Mouse (Mus musculus): ENCODE measurements around the gene Grik5.

The Grik5 gene

DNA sequence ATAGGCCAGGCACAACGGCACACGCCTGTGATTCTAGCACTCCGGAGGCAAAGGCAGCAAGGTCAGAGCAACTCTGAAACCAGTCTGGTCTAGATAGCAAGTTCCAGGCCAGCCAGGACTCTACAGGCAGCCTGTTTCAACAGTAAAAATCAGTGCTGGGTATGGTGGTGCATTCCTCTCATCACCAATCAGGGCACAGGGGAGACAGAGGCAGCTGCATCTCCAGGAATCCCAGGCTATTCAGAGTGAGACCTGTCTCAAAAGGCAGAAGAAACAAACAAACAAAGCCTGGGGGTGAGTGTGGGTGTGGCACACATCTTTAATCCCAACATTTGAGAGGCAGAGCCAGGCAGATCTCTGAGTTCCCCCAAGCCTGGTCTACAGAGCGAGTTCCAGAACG lies 88.8 kb downstream of the Grik5 start:
- no peak for DNase-seq

DNA sequence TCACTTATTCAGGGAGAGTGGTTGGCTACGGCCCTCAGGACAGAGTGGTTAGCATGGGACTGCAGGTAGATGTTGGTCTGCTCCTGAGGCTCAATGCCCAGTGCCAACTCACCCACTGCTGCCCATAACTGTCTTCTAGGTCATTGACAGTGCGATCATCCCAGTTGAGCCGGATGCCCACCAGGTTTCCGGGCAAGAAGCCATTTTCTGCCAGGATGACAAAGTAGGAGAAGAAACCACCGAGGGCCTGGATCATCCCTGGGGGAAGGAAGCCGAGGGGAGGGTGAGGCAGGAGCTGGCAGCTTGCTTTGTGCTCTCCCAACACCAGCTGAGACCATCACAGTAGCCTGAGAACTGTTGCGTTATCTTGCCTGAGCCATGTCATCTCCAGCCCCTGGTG lies 91.7 kb downstream of the Grik5 start:
- no peak for DNase-seq

DNA sequence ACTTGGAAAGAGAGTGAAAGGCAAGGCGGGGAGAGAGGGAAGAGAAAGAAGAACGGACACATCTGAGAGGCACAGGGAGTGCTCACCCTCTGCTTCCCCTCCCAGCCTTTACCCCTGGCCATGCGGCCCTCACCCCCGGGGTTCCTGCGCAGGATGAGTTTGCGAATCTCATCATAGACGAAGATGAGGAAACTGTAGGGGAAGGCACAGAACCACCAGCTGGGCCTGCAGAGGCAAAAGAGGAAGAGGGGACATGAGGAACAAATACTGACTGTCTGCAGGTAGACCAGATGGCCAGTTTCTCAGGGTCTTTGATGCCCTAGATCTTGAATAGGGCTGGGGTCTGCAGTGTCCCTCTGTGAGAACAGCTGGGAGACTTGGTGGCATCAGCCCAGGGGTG lies 93.4 kb downstream of the Grik5 start:
- DNase-seq, result no peak

DNA sequence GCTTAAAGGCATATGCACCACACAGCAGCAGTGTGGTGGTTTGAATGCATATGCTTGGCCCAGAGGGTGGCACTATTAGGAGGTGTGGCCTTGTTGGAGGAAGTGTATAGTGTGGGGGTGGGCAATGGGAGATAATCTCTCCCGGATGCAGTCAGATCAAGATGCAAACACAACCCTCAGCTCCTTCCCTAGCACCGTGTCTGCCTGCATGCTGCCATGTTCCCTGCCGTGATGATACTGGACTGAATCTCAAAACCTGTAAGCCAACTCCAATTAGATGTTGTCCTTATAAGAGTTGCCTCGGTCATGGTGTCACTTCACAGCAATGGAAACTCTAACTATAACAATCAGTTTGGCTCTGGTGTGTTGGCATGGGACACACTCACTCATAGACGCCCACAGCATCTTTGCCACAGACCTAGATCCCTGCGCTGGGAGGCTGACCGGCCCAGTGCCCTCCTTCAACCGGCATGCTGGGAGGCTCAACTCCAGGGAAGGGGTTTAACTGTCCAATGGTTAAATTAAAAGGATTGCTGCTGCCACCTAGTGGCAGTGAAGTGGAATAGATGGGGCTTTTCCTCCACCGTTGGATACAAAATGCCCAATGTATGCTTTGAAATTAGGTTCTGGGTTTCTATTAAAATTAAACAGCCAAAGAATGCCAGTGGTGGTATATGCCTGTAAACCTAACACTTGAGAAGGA lies 97.1 kb downstream of the Grik5 start:
- DNase-seq, result peak; percentile 46

DNA sequence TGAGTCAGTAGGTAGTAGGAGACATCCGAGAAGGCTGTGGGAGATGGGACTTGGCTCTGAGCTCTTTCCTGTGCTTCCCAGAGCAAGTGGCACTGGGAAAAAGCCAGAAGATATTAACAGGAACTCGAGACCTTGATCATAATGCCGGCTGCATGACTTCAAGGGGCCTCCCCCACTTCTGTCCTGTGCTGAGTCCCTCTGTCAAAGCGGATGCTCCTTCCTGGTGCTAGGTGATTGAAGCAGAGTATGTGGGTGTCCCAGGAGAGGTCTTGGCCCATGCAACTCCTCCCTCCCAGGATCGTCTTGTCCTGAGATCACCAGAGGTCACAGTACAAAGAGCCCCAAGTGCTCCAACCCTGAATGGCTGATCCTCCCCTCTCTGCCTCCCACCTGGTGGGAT lies 98.2 kb downstream of the Grik5 start:
- no peak for DNase-seq

DNA sequence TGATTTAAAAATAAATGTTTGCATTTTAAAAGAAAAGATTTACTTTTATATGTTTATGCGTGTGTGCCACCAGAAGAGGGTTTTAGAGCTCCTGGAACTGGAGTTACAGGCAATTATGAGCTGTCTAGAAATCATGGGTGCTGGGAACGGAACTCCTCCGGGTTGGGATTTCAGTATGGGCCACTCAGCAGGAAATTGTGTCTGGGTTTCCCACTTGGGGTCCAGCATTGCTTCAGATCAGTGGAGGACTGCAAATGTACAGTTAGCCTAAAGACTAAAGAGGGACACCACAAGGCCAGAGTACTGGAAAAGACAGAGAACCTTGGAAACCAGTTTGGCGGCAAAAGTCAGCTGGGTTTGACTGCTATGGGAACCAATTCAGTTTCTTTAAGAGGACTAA lies 98.9 kb downstream of the Grik5 start:
- DNase-seq, result no peak

DNA sequence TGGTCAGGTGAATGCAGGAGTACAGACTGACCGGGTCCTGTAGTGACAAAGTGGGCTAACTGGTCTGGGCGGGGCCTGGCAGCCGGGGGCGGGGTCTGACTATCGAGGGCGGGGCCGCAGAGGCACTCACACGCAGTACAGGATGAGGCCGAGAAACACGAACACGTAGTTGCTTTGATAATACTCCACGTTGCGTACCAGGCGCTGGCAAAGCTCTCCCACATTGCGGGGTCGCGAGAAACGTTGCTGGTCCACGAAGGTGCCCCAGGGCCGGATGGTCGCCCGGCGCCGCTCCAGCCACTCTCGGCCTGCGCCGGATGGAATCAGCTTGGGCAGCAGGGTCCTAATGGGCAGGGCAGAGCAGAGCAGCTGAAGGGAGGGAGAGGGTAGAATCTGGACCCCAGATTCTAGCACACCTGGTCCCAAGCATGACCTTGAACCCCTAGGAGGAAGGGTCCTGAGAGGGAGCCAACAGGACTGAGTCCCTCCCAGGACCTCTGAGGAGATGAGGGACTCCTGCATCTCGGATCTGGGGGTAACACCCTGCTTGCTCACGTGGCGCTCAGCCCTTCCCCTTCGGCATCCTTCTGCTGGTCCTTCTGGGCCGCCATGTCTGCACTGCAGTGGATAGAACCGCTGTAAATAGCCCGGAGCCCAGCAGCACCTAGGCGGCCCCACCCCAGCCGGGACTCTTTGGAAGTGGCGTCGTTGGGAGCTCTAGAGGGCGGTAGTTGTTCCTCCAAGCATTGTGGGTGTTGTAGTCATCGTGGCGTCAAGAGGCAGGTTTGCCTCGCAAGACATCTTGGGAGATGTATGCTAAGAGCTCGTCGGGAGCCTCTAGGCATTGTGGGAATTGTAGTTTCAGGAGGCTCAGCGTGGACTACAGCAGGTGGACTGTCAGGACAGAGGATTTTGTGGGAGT lies 99.9 kb downstream of the Grik5 start, which contains the start of gene Rabac1:
Rabac1 (minus strand) TSS at position 783 of the 922 bp plus-strand sequence.
- peak; percentile 91 for DNase-seq

DNA sequence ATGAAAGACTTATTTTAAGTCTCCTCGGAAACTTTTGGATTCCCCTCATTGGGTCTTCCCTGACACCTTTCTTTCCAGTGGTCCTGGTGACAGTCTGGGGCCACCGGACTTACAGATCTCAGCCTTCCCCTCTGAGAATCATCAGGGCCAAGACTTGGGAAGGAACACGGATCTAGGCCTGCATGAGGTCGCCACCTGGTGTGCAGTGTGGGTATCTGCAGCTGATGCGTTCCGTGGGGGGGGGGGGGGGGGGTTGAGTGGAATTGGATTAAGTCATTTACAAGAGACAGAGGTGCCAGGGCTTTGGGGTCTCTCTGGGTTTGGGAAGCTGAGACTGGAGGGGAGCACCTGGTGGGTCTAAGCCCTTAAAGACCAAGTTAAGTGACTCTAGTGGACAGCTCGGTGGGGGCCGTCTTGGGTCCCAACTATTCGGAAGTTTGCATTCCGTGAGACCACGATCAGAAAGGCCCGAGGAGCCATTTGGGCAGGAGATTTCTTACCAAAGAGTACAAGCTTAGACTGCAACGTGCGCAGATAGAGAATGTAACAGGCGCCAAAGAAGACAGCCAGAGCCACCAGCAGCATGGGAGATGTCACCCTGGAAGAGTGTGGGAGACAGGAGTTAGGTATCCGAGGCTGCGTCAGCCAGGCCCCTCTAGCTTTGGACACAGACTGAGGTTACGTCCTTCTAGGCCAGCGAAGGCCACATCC lies 100.7 kb downstream of the Grik5 start:
- peak; percentile 55 for DNase-seq

DNA sequence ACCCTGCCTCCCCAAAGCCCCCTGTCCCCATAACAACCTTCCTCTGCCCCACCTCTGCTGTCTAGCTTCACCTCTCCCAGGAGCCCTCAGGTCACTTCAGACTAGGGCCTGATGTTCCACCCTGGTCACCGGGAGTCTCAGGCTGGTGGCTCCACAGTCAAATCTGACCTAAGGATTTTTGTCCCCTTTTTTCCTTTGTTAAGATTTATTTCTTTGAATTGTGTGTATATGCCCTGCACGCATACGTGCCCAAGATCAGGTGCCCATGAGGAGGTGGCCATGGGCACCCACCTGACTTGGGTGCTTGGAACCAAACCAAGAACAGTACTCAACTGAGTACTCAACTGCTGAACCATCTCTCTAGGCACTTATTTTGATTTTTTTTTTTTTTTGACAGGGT lies 101.8 kb downstream of the Grik5 start:
- no peak for DNase-seq

DNA sequence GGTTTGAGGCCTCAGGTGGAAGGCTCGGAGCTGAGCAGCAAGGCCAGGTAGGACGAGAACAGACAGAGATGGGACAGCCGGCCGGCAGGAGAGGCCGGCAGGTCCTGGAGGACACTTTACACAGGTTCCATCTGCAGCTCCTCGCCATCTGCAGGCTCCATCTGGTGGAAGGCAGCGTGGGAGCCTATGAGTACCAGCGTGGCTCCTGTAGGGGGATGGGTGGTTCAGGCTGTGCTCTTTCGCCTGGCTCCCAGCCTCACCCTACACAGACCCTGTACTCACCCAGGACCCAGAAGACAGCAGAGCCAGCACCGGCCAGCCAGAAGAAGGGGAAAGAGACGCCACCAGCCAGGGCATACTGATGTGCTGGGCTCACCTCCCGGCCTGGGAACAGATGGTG lies 102.3 kb downstream of the Grik5 start:
- DNase-seq, result peak; percentile 84

DNA sequence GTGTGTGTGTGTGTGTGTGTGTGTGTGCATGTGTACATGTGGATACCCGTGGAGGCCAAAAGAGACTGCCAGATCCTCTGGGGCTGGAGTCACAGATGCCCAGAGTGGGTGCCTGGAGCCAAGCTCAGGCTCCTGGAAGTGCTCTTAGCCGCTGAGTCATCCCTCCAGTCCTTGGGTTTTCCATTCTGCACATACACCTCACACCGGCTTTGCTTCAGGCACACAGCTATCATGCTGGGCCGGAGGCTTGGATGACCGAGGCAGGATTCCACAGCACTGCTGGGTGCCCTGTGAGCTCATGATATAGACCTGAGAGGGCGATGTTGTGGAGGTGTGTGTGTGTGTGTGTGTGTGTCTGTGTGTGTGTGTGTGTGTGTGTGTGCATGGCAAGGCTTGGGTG lies 103.7 kb downstream of the Grik5 start:
- DNase-seq, result no peak

DNA sequence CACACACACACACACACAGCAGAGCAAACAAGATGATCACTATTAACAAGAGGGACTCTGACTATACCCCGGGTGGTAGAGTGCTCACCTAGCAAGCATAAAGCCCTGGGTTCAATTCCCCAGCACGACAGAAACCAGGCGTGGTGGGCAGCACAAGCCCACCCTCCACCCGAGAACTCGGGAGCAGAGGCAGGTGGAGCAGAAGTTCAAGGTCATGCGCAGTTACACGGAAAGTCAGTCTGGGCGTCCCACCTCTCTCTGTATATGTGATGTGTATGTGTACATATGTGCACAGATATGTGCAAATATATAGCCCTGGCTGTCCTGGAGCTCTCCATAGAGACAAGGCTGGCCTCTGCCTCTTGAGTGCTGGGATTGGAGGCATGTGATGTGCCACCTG lies 104.2 kb downstream of the Grik5 start:
- no peak for DNase-seq

DNA sequence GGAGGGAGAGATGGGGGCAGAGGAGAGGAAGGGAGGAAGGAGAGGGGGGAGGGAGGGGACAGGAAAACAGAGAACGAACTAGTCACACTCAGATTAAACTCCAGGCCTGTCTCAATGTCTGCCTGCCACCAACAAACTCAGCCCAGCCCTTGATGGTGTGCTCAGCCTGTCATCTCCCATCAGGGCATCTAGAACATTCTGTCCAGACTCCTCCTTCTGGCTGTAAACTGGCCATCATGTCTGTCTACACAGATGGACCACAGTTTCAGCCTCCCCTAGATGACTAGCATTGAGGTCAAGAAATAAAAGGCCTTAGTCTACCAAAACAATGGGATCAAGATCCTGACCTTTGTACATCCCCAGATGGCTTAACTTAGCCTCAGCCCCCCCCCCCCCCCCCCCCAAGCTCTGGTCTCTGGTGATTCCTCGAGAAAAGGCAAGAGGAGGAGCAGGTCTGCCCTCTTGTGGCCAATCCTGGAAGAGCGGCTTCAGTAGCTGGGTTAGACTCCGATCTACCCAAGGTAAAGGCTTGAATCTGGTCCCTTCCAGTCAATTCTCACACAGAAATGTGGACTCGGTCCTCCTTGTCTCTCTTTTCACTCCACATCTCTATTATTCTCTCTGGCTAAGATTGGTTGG lies 107.1 kb downstream of the Grik5 start:
- peak; percentile 88 for DNase-seq

DNA sequence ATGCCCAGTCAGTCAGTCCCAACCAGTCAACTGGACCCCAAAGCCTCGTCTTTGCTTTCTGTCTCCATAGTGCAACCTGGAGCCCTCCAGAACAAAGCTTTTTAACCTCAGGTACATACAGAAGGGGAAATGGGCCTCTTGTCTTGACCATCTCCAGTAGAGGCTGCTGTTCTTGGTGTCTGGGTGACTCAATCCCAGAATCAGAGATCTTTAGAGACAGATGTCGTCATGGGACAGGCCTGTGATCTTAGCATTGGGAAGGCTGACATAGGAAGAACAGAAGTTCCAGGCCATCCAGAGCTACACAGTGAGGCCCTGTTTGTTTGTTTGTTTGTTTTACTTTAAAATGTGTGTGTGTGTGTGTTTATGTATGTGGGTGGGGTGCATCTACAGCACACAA lies 107.9 kb downstream of the Grik5 start:
- no peak for DNase-seq
